Mouse (Mus musculus) urinary bladder, postnatal 14 days (tissue): ENCODE measurements at regions not wholly inside any gene's neighbourhood (a gene's known extent, or its start where the extent isn't known, plus 50 kb on each side); places are given as distances from the start of the nearest gene placed in this dataset.
A peak's percentile ranks its signal among the peaks of the same experiment; 100 is the strongest.

Source experiments
- DNase-seq: peaks from one replicate; pipeline ENCODE4 v3.0.0; 2021; ENCODE audit warnings: low spot score

- no peak for DNase-seq
These were observed 182.6 kb upstream of the Cd180 start for GRCm38 (mm10) chr13:102510733-102511279.

- DNase-seq = no peak
These were observed 175.0 kb upstream of the Cd180 start for GRCm38 (mm10) chr13:102518169-102518882.

- no peak for DNase-seq
These were observed 171.9 kb upstream of the Cd180 start for GRCm38 (mm10) chr13:102521427-102521826.

- no peak for DNase-seq
These were observed 171.3 kb upstream of the Cd180 start for GRCm38 (mm10) chr13:102522080-102522479.

- DNase-seq = no peak
These were observed 166.7 kb upstream of the Cd180 start for GRCm38 (mm10) chr13:102526621-102527140.

- DNase-seq = peak; percentile 10
These were observed 159.6 kb upstream of the Cd180 start for GRCm38 (mm10) chr13:102533784-102534183.

GRCm38 (mm10) chr13:102537424-102538242, 155.7 kb upstream of the Cd180 start:
- peak; percentile 8 for DNase-seq

- DNase-seq = no peak
These were observed 152.9 kb upstream of the Cd180 start for GRCm38 (mm10) chr13:102540436-102540835.

- no peak for DNase-seq
These were observed 148.8 kb upstream of the Cd180 start for GRCm38 (mm10) chr13:102544359-102545165.

- no peak for DNase-seq
These were observed 147.3 kb upstream of the Cd180 start for GRCm38 (mm10) chr13:102545845-102546615.

GRCm38 (mm10) chr13:102548252-102548651, 145.1 kb upstream of the Cd180 start:
- DNase-seq = no peak

GRCm38 (mm10) chr13:102566846-102567572, 126.3 kb upstream of the Cd180 start:
- no peak for DNase-seq

- no peak for DNase-seq
These were observed 123.8 kb upstream of the Cd180 start for GRCm38 (mm10) chr13:102569580-102569979.

- no peak for DNase-seq
These were observed 123.1 kb upstream of the Cd180 start for GRCm38 (mm10) chr13:102570286-102570685.

- DNase-seq = no peak
These were observed 120.0 kb upstream of the Cd180 start for GRCm38 (mm10) chr13:102573286-102573921.

GRCm38 (mm10) chr13:102576871-102577662, 116.3 kb upstream of the Cd180 start:
- no peak for DNase-seq

GRCm38 (mm10) chr13:102578811-102579210, 114.5 kb upstream of the Cd180 start:
- no peak for DNase-seq

GRCm38 (mm10) chr13:102579638-102580037, 113.7 kb upstream of the Cd180 start:
- no peak for DNase-seq

- no peak for DNase-seq
These were observed 109.2 kb upstream of the Cd180 start for GRCm38 (mm10) chr13:102583984-102584645.
